Mouse (Mus musculus): ENCODE measurements around the gene Cgn. TPM values are rescaled to one million over a fixed set of nuclear protein-coding genes. Genes with fewer than 3 reads are reported as not detected.
"Not testable (repeated sequence)": the region's sequence is repeated elsewhere in the genome, so short reads cannot be mapped to it uniquely, and the experiment has no call there.

Cgn gene
- total RNA-seq, 4 experiments from 2014 or later = 3.5 to 5.2 (median 4.3) TPM

DNA sequence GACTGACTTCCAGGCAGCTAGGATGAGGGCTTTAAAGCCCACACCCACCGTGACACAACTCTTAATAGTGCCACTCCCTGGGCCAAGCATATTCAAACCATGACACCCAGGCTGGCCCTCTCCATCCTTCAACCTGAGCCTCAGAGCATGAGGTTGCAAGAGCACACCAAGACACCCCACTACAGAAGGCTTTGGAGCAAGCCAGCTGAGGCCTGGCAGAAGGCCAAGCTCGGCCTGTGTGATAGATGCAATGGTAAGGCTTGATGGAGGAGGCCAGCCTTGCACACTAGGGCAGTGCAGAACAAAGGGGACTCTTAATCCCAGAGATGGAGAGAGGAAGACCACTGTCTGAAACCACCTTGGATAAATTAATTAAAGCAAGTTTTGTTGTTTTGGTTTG, 3.2 kb upstream of the Cgn start:
- no peak for DNase-seq (ENCODE audit: low spot score in 2 of 2)

DNA sequence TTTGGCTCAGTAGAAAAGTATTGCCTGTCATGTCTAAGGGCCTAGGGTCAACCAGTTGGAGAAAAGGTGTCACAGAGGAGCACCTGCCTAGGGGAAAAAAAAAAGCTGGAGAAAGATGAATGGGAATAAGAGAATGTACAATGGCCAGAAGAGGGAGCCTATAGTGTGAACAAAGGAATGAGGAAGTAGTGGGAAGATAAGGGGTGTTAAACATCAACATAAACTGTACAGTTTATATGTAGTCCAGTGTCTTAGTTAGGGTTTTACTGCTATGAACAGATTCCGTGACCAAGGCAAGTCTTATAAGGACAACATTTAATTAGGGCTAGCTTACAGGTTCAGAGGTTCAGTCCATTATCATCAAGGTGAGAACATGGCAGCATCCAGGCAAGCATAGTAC, 2.8 kb upstream of the Cgn start:
- no peak for DNase-seq (ENCODE audit: low spot score in 2 of 2)

GRCm38 (mm10) chr3:94787122-94787780, 959 bp upstream of the Cgn start:
- DNase-seq (ENCODE audit: low spot score in 2 of 2) = no peak

DNA sequence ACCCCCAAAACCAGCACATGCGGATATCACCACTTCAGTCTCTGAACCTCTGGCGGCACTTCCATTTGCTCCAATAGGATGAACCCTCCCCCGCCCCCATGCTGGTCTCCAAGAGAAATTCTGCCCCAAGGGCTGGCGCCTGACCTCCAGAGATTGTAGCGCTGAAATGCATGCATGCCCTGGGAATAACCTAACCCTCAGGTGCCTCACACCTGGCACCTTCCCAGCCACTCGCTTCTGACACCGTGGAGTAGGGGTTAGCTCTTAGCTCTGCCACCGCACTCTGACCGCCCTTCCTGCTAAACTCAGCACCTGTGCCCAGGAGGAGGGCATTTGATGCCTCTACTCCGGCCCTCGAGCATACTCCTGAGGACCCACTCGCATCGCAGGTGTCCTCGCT, 334 bp downstream of the Cgn start:
- DNase-seq (ENCODE audit: low spot score in 2 of 2) = peak in 1 of 2 experiments; percentile 14

DNA sequence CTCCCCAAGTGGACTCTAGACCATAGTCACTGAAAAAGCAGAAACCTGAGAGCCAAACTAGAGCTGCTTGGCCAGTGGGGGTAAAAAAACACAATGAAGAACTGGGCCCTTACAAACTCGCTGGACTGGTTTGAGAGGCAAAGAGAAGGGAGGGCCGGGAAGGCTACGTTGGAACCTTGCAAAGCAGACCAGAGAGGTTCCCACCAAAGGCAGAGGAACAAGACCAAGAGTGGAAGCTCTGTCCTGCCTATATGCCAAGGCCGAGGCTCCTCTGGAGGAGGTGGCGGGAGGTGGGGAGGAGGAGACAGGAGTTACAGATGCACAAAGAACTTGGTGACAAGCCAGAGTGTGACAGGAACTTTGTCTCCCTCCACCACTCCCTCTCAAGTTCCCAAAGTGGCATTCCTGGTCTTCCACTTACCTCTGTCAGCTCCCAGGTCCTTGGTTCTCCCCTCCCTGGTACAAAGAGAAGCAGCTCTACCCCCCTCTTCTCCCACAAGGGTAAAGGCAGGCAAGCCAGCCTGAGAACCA, 2.1 kb downstream of the Cgn start:
- no peak for DNase-seq (ENCODE audit: low spot score in 2 of 2)

GRCm38 (mm10) chr3:94783462-94783931, 2.8 kb downstream of the Cgn start:
- no peak for DNase-seq (ENCODE audit: low spot score in 2 of 2)

GRCm38 (mm10) chr3:94782936-94783335, 3.4 kb downstream of the Cgn start:
- no peak for DNase-seq (ENCODE audit: low spot score in 2 of 2)

GRCm38 (mm10) chr3:94781356-94781755, 4.9 kb downstream of the Cgn start:
- no peak for DNase-seq (ENCODE audit: low spot score in 2 of 2)

GRCm38 (mm10) chr3:94775886-94776285, 10.4 kb downstream of the Cgn start:
- no peak for DNase-seq (ENCODE audit: low spot score in 2 of 2)

GRCm38 (mm10) chr3:94774039-94774438, 12.3 kb downstream of the Cgn start:
- no peak for DNase-seq (ENCODE audit: low spot score in 2 of 2)

DNA sequence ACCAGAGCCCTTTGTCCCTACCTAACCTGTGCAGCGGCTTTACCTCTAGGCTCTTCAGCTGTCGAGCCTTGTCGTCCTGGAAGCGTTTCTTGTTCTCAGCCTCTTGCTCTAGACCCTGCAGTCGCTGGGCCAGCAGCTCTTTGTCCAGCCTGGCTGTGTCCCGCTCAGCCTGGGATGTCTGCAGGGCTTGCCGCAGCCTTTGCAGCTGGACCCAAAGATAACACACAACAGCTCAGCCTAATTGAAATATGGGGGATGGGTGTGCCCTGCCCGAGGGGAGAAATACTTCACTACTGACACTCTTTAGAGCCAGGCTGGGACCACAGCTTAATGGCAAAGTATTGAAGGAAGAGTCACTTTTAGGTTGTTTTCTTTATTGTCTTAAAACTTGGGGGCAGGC, 20.8 kb downstream of the Cgn start:
- not testable (repeated sequence) for DNase-seq (ENCODE audit: low spot score in 2 of 2)

DNA sequence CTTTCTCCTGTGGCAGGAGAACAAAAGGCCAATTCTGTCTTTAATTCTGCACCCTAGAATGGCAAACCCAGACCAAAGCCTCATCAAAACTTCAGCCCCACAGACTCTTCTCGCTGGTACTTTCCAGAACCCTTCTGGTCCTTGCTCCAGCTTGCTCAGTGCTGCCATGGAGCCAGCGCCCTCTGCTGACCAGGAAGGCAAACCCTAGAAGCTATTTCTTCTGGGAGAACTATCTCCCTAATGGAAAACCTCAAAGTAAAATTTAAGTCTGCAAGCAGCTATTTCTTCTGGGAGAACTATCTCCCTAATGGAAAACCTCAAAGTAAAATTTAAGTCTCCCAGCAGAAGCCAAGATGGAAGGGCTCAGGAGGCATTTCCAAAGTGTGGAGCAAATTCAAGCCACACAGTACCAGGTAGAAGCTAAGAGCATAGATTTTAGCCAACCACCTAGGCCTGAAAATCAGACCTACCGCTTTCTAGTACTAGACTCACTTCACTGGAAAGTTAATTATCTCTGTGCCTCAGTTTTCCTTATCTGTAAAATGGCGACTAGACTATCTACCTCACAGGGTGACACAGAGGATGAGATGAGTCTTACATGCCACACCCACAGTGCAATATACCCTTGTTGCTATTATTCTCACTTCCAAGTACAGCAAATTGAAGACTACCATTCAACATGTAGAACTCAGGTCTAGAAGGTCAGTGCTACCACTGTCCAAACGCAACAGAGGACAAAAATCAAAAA, 21.6 kb downstream of the Cgn start:
- DNase-seq (ENCODE audit: low spot score in 2 of 2) = not testable (repeated sequence)

DNA sequence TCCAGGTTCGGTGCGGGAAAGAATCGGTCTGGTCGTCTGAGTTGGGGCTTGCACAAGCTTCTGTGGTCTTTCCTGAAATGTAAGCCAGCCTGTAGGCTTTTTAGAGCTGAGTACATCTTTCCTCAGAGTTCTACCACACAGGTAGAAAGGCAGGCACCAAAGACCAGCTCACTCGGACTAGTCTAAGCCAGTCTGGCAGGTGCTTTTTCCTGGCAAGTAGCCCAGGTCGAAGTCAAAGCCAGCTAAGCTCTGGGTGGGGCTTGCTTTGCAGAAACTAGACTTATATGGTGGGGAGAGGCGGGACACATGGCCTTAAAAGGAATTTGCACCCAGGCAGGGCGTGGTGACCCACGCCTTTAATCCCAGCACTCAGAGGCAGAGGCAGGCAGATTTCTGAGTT, 27.9 kb downstream of the Cgn start:
- DNase-seq (ENCODE audit: low spot score in 2 of 2) = not testable (repeated sequence)

GRCm38 (mm10) chr3:94758056-94758409, 28.3 kb downstream of the Cgn start:
- not testable (repeated sequence) for DNase-seq (ENCODE audit: low spot score in 2 of 2)

DNA sequence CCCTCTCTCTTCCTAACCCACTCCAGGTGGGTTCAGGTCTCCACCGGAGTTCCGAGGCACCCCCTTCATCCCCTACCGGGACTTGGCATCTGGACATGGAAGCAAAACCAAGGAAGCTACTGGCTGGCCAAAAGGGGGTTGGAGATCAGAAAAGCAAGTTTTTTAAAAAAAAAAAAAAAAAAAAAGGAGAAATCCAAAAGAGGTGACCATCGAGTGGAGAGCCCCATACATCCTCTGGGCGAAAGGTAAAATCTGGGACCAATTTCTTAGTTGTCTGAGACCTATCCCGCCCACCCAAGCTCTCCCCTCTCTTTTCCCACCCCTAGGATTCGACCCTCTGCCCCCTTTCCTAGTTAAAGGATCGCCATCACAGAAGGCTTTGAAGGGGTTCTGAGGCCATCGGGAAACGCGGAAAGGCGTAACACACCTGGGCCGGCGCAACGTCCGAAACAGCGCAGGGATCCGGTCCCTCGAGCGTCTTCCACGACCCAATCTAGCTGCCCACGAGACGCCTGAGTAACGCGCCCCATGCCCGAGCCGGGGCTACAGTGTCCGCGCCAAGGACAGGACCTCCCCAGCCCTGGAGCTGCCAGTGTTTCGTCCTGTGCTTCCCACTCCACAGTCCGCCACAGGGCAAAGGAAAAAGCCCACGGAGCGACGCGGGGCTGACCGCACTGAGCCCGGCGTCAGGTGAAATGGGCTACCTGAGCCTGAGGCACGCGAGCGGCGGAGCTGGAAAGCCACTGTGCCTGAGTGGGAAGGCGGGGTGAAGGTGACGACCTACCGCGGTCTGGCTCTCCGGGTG, 28.8 kb downstream of the Cgn start:
- DNase-seq (ENCODE audit: low spot score in 2 of 2) = not testable (repeated sequence)

- no peak for DNase-seq (ENCODE audit: low spot score in 2 of 2)
Measured at GRCm38 (mm10) chr3:94745691-94746090, 40.6 kb downstream of the Cgn start.

GRCm38 (mm10) chr3:94723637-94724036, 62.7 kb downstream of the Cgn start:
- not testable (repeated sequence) for DNase-seq (ENCODE audit: low spot score in 2 of 2)

GRCm38 (mm10) chr3:94718253-94718652, 68.0 kb downstream of the Cgn start:
- DNase-seq (ENCODE audit: low spot score in 2 of 2) = not testable (repeated sequence)

DNA sequence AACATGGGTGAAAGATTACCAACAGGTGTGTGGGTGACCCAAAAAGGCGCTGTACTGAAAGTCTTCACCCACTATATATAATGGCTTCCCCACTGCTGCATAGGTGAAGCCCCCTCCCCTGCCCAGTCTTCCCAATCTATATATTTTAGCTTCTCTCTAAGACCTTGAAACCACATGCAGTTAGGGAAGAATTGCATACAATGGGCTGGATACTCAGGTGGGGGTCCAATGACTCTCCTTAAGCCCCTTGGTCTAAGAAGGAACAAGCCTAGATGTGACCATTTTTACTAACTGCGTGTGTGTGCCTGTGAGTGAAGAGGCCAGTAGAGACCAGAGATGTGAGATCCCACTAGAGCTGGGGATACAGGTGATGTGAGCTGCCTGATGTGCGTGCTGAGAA, 72.9 kb downstream of the Cgn start:
- DNase-seq (ENCODE audit: low spot score in 2 of 2) = not testable (repeated sequence)

DNA sequence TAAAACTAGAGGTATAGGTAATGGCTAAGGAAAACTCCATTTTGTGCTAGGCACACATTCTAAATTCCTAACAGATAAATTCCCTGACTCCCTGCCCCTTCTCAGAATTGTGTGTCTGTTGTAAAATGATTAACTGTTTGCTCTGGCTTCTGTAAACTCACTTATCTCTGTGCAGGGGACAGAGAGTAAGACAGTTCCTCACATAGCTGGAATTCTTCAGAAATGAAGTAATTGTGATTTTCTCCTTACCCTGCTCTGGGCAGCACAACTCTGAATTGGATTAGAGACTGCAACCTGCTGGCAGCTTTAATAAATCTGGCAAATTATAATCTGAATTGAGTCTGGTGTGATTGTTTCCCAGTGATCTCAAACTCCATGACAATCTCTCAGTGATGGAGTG, 75.7 kb downstream of the Cgn start:
- not testable (repeated sequence) for DNase-seq (ENCODE audit: low spot score in 2 of 2)

Measured in left cerebral cortex, adult 8-10 months (tissue).